Mouse (Mus musculus) neutrophil, adult 65 days (primary cell): ENCODE measurements around the gene Rplp2. TPM values are rescaled to one million over a fixed set of nuclear protein-coding genes. Genes with fewer than 3 reads are reported as not detected.

ENCODE experiments used
- total RNA-seq: library from RNA; stranded (reverse); gene quantifications from 2 replicates; pipeline ENCODE4 v1.2.4, GENCODE M21; 2023

Gene Rplp2
- 574 and 716 TPM in 2 replicates for total RNA-seq

GRCm38 (mm10) chr7:141447110-141447991 is at the start of gene Rplp2:
Gene Rplp2 (plus strand): TSS chr7:141447370.

DNA sequence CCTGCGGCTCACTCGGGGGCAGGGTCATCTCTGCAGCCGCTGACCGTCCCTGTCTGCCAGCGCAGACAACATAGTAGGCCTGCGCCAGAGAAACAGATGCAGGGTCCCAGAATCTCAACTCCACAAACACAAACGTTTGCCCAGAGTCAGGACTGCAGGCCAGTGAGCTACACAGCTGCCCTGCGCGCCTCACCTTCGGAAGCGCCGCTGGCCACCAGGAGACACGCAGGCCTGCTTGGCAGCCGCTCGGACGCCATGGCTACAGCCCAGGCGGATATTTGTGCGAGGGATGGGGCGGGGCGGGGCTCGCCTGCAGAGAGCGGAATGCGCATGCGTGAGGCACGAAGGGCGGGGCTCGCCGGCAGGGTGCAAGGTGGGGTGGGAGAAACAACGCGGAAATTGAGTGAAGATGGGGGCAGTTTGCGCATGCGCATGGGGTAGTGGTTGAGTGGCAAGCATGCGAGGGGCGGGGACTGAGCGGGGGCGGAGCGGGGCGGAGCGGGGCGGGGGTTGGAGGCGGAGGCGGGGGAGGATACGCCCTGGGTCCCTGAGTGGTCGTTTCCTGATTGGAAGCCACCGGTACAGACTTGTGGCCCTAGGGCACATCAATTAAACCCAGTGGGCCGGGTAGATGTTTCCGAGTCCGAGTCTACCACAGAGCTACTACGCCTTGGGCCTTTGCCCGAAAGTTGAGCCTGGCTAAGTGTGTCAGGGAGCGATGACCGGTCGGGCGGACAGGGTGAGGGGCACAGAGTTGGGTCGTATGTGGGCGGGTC is 33.2 kb upstream of the Rplp2 start, which contains the start of gene Gatd1:
Gene Gatd1 (minus strand): TSS at position 328 of the 776 bp plus-strand sequence.

GRCm38 (mm10) chr7:141429310-141429709 is 17.9 kb upstream of the Rplp2 start, which contains the start of gene Cend1:
Gene Cend1 (minus strand): TSS chr7:141429491.

DNA sequence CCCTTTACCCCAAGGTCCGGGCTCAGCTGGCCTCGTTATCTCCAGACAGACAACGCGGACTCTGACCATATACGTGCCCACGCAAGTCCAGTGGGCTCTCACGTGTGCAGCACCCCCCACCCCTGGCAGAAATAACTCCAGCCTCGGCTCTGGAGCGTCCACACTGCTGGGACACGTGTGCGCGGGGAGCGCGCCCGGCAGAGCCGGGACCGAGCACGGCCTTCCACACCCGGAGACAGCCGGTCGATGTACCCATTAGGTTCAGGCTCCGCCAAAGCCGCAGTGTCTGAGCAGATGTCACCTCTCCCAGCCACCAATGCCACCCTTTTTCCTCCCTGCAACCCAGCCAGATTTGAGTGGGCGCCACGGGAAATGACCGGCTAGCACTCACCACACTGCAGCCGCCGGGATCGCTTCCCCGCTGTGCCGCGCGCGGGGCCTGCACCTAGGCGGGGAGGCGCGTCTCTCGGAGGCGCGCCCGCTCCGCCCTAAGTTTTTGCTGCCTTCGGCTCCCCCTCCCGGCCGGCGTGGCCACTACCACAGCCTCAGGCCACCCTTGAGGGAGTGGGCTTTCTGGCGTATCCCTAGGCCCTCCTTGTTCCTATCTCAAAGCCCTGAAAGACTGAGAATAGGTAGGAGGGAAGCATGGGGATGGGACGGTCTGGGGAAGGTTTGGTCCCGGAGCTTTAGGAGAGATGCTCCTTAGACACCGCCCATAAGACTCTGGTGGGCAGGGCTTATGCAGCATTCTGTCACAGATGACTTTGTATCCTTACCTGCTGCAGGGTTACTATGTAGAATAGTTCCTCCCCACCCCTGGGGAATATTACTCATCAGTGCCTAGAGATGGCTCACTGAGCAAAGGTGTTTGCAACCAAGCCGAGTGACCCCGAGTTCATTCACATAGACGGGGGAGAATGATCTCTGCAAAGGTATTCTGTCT is 9.7 kb upstream of the Rplp2 start, which contains the start of gene Slc25a22:
Gene Slc25a22 (minus strand): TSS at position 715 of the 943 bp plus-strand sequence.

GRCm38 (mm10) chr7:141443828-141444237 is 3.3 kb upstream of the Rplp2 start, which contains the start of gene Pidd1:
Gene Pidd1 (minus strand): TSS chr7:141444025.

GRCm38 (mm10) chr7:141454967-141455551 is 7.9 kb downstream of the Rplp2 start, which contains the start of gene Pnpla2:
Gene Pnpla2 (plus strand): TSS chr7:141455198.

GRCm38 (mm10) chr7:141460391-141461113 is 13.4 kb downstream of the Rplp2 start, which contains the start of gene Cracr2b:
Gene Cracr2b (plus strand): TSS chr7:141461094.

DNA sequence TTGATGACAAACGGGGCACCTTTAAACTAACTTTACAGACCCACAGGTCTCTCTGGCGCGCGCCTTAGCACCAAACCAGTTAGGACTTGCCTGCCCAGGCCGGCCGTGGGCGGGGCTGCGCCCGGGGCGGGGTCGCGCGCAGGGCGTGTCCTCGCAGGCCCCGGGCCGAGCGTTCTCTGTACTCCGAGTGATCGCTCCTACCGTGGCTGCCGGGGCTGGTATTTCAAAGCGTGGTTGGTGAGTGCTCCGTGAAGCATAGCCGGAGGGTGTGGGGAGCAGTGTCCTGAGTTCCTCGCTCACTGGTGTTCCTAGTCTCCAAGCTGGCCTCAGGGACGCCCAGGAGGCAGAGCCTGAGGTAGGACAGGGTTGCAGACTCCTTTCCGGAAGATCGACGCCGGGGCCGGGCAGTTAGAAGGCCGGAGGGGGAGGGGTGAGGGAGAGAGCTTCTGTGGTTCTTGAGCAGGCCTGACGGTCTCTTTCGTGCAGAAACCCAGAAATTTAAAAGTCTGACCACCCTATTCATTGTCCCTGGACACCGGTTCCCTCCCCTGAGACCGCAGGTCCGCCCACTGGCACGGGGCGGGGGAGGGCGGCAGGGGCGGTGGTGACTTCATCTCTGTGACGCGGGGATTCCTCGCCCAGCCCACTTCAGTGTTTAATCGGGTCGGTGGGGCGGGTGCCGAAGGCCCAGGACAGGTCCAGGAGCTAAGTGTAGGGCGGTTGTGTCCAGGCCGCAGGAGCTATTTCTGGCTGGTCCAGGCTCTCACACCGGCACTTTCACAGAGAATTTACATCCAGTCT is 20.3 kb downstream of the Rplp2 start, which contains the start of gene Cd151:
Gene Cd151 (plus strand): TSS at position 163 of the 801 bp plus-strand sequence.

GRCm38 (mm10) chr7:141475011-141475804 is 28.0 kb downstream of the Rplp2 start, which contains the start of the genes Polr2l and Tspan4:
Gene Polr2l (minus strand): TSS chr7:141475132.
Gene Tspan4 (plus strand): TSS chr7:141475240.

Other genes with a start within 250 kb of the Rplp2 start
- 0.18 TPM in 1 of 2 replicates, not detected in the other for gene Lmntd2, start 233.3 kb upstream of the Rplp2 start, total RNA-seq
- 2.7 and 5.1 TPM in 2 replicates for gene Rassf7, start 231.5 kb upstream of the Rplp2 start, total RNA-seq
- 89.4 and 114 TPM in 2 replicates for gene Phrf1, start 218.6 kb upstream of the Rplp2 start, total RNA-seq
- gene Irf7, start 180.9 kb upstream of the Rplp2 start, total RNA-seq, result 21.6 and 37.9 TPM in 2 replicates
- not detected in 2 replicates for gene Cdhr5, start 170.6 kb upstream of the Rplp2 start, total RNA-seq
- not detected in 2 replicates for gene Sct, start 168.2 kb upstream of the Rplp2 start, total RNA-seq
- gene Drd4, start 155.4 kb upstream of the Rplp2 start, total RNA-seq, result not detected in 2 replicates
- gene Deaf1, start 119.7 kb upstream of the Rplp2 start, total RNA-seq, result 24.8 and 29.7 TPM in 2 replicates
- gene Tmem80, start 119.6 kb upstream of the Rplp2 start, total RNA-seq, result 7.0 and 7.4 TPM in 2 replicates
- 0.47 and 0.66 TPM in 2 replicates for gene Eps8l2, start 108.5 kb upstream of the Rplp2 start, total RNA-seq
- gene Taldo1, start 55.2 kb upstream of the Rplp2 start, total RNA-seq, result 730 and 774 TPM in 2 replicates
- gene Gatd1, start 33.2 kb upstream of the Rplp2 start, total RNA-seq, result 15.3 and 17.2 TPM in 2 replicates
- gene Cend1, start 17.9 kb upstream of the Rplp2 start, total RNA-seq, result not detected in 2 replicates
- gene Slc25a22, start 9.5 kb upstream of the Rplp2 start, total RNA-seq, result 10.3 and 12.4 TPM in 2 replicates
- 7.9 and 11.7 TPM in 2 replicates for gene Pidd1, start 3.3 kb upstream of the Rplp2 start, total RNA-seq
- gene Pnpla2, start 7.8 kb downstream of the Rplp2 start, total RNA-seq, result 113 and 121 TPM in 2 replicates
- gene Cracr2b, start 13.7 kb downstream of the Rplp2 start, total RNA-seq, result 5.1 and 7.2 TPM in 2 replicates
- gene Cd151, start 20.0 kb downstream of the Rplp2 start, total RNA-seq, result 9.1 and 14.0 TPM in 2 replicates
- gene Polr2l, start 27.8 kb downstream of the Rplp2 start, total RNA-seq, result 8.3 and 8.5 TPM in 2 replicates
- gene Tspan4, start 27.9 kb downstream of the Rplp2 start, total RNA-seq, result 1.5 and 3.1 TPM in 2 replicates
- gene Chid1, start 92.5 kb downstream of the Rplp2 start, total RNA-seq, result 16.3 and 17.7 TPM in 2 replicates
- 76.8 and 96.1 TPM in 2 replicates for gene Ap2a2, start 114.8 kb downstream of the Rplp2 start, total RNA-seq
- 0.07 and 0.16 TPM in 2 replicates for gene Muc6, start 207.9 kb downstream of the Rplp2 start, total RNA-seq
- gene Muc2, start 243.0 kb downstream of the Rplp2 start, total RNA-seq, result 0.86 and 0.95 TPM in 2 replicates